Mouse (Mus musculus) ES-Bruce4 (cell line): ENCODE results near the gene Eif3k. TPM values are rescaled to one million over a fixed set of nuclear protein-coding genes. Genes with fewer than 3 reads are reported as not detected.

Source experiments
- H3K27ac ChIP-seq: 2 replicates; pipeline ENCODE4 v1.5.1; 2012; ENCODE audit warnings: low read length, inconsistent platforms; ENCODE audit not compliant: insufficient read depth
- H3K27me3 ChIP-seq: 2 replicates; pipeline ENCODE4 v1.6.1; 2012; ENCODE audit warnings: mild to moderate bottlenecking, low read length, inconsistent platforms; ENCODE audit not compliant: control insufficient read depth, poor library complexity, insufficient read depth, severe bottlenecking
- H3K36me3 ChIP-seq: 2 replicates; pipeline ENCODE4 v1.6.1; 2012; ENCODE audit warnings: inconsistent platforms, mild to moderate bottlenecking, low read length, moderate library complexity; ENCODE audit not compliant: control insufficient read depth, poor library complexity, insufficient read depth, severe bottlenecking
- H3K4me1 ChIP-seq: one replicate; pipeline ENCODE4 v1.8.1; 2011; ENCODE audit warnings: low read length; ENCODE audit not compliant: control insufficient read depth, insufficient read depth
- H3K4me3 ChIP-seq: 2 replicates; pipeline ENCODE4 v1.5.1; 2011; ENCODE audit warnings: low read depth, mild to moderate bottlenecking, low read length
- H3K9ac ChIP-seq: 2 replicates; pipeline ENCODE4 v1.6.1; 2012; ENCODE audit warnings: low read depth, mild to moderate bottlenecking, inconsistent platforms; ENCODE audit not compliant: poor library complexity, severe bottlenecking
- H3K9me3 ChIP-seq: replicated peaks from 2 replicates; pipeline ENCODE4 v1.6.1; 2012; ENCODE audit warnings: mild to moderate bottlenecking, low read length, inconsistent platforms; ENCODE audit not compliant: control insufficient read depth, poor library complexity, insufficient read depth, severe bottlenecking
- CTCF ChIP-seq: IDR thresholded peaks from one replicate; pipeline ENCODE4 v1.8.1; 2011; ENCODE audit warnings: low read depth, low read length
- EP300 ChIP-seq: IDR thresholded peaks from 2 replicates; pipeline ENCODE4 v1.6.1; 2011; ENCODE audit warnings: low read depth, low read length; ENCODE audit not compliant: insufficient read depth
- POLR2A ChIP-seq: IDR thresholded peaks from one replicate; pipeline ENCODE4 v1.8.1; 2011; ENCODE audit warnings: low read length; ENCODE audit not compliant: insufficient read depth
- polyA plus RNA-seq: library from polyadenylated mRNA; stranded (reverse); fragments of >200 nt; gene quantifications from 2 replicates; pipeline ENCODE4 v1.2.4, GENCODE M21; 2011; ENCODE audit warnings: low read depth; ENCODE audit not compliant: missing spikeins, insufficient read depth, insufficient read length

Eif3k gene
- polyA plus RNA-seq, 1 experiment = 409 TPM

DNA sequence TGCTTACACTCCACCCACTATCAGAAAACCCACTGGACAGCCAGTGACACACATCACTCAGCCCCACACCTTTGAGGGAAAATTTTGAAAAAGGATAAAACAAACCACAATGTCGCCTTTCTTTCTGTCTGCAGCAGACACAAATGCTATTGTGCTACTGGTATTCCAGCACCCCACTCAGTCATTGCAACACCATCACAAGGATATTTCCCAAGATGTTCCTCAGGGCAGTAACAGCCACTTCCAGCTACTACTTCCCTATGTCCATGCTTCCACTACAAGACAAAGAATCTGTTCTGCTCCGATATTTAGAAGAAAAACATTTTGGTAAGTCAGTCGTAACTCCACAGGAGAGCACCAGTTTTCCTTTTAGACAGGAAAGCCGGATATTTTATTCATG lies 26.9 kb downstream of the Eif3k start:
- Histone ChIP-seq H3K9me3 (no peaks in the 10 kb centered on the region), H3K27me3 (no peaks in the 10 kb centered on the region), H3K4me1 (peaks cover 9% of the 10 kb centered on the region), H3K27ac (peak overlapping the region; percentile 57), H3K4me3 (no peak overlapping the region), H3K9ac (peak overlapping the region; percentile 75), H3K36me3 (peaks cover 29% of the 10 kb centered on the region)
- TF ChIP-seq CTCF = no peak
- no peak for TF ChIP-seq POLR2A
- TF ChIP-seq EP300 = no peak

DNA sequence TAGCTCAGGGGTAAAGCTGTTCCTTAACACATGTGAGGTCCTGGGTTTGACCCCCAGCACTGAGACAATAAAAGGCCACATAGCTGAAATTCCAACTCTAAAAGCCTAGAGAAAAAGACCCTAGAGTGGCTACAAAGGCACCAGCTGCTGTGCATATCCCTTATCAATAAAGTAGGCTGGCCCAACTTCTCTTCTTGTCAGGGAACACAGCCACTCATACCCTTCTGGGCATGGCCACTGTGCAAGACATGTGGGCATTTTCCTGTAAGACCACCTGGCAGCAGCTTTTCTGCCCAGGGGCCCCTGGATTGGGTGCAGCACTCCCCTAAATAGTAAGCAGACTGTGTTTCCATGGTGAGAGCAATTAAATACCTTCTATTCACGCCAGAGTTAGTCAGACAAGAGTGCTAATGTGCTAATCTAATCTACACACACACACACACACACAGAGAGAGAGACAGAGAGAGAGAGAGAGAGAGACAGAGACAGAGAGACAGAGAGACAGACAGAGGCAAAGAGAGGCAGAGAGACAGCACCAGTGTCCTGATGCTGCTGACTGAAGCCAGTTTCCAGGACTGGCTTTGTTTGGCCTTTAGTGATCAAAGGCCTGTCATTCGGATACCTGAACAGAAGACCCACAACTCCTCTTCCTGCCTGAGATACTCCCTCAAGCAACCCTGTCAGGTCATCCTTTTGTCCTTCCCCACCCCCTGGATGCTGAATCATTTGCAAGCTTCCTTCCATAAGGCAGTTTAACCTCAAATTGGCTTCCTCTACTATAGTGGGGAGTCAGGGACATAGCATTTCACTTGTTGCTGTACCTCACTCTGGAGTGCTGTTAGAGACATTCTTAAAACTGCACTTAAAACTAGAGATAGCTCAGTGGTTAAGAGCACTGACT lies 27.9 kb downstream of the Eif3k start:
- Histone ChIP-seq H3K27ac (peak overlapping the region; percentile 86), H3K36me3 (peaks cover 28% of the 10 kb centered on the region), H3K9me3 (no peaks in the 10 kb centered on the region), H3K27me3 (no peaks in the 10 kb centered on the region), H3K4me1 (peaks cover 9% of the 10 kb centered on the region), H3K9ac (no peak overlapping the region), H3K4me3 (no peak overlapping the region)
- no peak for TF ChIP-seq CTCF
- 0 out of 2 replicates have a peak, but pooled peaks have one; percentile 29 for TF ChIP-seq EP300

DNA sequence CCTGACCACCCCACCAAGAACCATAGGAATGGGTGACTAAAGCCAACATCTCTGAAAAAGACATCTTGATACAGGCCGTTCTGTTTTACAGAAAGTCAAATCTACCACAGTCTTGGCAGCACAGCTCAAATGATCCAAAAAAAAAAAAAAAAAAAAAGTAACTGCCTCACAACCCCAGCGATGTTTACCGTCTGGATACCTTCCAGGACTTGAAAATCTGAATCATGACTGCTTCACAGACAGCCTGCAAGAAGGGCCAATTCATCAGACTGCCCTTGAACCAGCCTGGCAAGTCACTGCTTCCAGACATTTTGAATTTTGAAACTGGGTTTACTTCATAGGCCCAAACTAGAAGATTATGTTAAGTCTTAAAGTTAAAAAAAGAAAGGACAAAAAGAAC lies 28.9 kb downstream of the Eif3k start:
- H3K27me3 ChIP-seq = no peaks in the 10 kb centered on the region
- TF ChIP-seq EP300 = no peak
- H3K27ac ChIP-seq = peak overlapping the region; percentile 49
- H3K4me1 ChIP-seq = peaks cover 9% of the 10 kb centered on the region
- H3K36me3 ChIP-seq = peaks cover 28% of the 10 kb centered on the region
- no peaks in the 10 kb centered on the region for H3K9me3 ChIP-seq
- no peak overlapping the region for H3K4me3 ChIP-seq
- H3K9ac ChIP-seq = peak overlapping the region; percentile 51; the same call in 1 of the 2 replicates

DNA sequence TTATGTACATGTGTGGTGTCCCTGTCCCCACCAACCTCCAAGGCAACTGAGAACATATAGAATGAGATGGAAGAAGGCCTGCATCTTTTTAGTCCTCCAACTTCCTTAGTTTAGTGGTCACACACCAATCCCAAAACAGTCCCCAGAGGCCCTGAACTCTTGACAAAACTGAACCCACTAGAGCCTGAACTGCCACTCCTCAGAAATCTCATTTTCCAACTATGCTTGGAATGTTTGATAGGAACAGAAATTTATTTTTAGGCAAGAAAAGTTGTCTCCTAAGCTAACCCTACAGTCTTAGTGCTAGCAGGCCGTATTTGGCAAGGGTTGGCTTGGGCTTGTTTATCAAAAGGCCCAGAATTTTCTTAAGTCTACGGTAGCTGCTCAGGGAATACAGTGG lies 29.9 kb downstream of the Eif3k start:
- Histone ChIP-seq H3K27me3 (no peaks in the 10 kb centered on the region), H3K4me3 (no peak overlapping the region), H3K9ac (no peak overlapping the region), H3K36me3 (peaks cover 28% of the 10 kb centered on the region), H3K9me3 (no peaks in the 10 kb centered on the region), H3K27ac (no peak overlapping the region), H3K4me1 (peaks cover 7% of the 10 kb centered on the region)
- TF ChIP-seq EP300 (no peak), POLR2A (no peak), CTCF (no peak)

DNA sequence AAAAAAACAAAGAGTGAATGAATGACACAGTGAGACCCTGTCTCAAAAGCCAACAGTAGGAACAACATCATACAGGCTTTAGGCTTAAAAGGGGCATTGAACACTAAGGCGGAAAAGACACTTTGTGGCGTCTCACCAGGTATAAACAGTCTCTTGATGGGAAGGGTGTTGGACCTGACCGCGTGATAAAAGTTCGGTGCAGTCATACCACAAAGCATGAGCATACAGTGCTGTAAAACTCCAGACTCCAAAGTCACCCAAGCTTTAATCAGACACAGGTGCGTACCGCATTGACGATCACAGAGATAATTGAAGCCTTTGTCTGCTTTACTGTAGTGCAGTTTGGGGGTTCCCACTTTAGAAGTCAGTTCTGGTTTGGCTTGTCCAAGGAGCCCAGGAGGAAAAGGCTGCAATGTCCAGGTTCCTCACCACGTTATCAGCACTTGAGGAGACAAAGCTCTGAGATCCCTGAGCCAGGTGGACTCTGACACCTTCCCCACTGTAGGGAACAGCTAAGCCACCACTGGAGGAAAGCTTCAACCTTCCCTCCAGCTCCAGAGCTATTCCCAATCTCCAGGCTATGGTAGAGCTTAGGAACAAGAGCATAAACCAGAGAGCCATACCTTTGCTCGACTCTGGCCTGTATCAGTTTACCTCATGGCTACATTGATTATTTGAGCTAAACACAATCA lies 31.2 kb downstream of the Eif3k start:
- peaks cover 5% of the 10 kb centered on the region for H3K4me1 ChIP-seq
- H3K36me3 ChIP-seq = peaks cover 28% of the 10 kb centered on the region
- no peaks in the 10 kb centered on the region for H3K9me3 ChIP-seq
- no peak overlapping the region for H3K4me3 ChIP-seq
- H3K9ac ChIP-seq = no peak overlapping the region
- no peaks in the 10 kb centered on the region for H3K27me3 ChIP-seq
- 0 out of 2 replicates have a peak overlapping the region, but pooled peaks have one; percentile 5 for H3K27ac ChIP-seq
- TF ChIP-seq CTCF (no peak), EP300 (no peak), POLR2A (no peak)

DNA sequence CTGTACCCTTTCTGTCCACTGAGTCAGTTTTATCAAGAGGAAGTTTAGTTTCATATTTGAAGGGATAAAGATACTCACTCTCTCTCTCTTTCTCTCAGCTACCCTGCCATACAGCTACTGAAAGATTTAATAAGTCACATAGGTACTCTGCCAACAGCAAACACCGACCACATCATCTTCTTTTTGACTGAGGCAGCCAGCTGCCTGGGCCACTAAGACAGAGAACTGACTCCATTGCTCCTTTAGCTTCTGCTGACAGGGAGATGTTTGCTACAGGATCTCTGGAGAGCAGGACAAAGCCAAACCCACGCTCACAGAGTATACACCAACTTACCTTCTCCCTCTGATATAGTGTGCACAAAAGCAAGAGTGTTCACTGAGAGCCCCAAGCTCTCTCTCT lies 32.4 kb downstream of the Eif3k start:
- Histone ChIP-seq H3K9ac (0 out of 2 replicates have a peak overlapping the region, but pooled peaks have one; percentile 56), H3K27me3 (no peaks in the 10 kb centered on the region), H3K9me3 (no peaks in the 10 kb centered on the region), H3K36me3 (peaks cover 19% of the 10 kb centered on the region), H3K4me3 (no peak overlapping the region), H3K27ac (0 out of 2 replicates have a peak overlapping the region, but pooled peaks have one; percentile 4), H3K4me1 (peaks cover 5% of the 10 kb centered on the region)
- no peak for TF ChIP-seq CTCF
- no peak for TF ChIP-seq POLR2A
- TF ChIP-seq EP300 = no peak
